Mouse (Mus musculus): ENCODE measurements around the gene Tnfsfm13.
A peak's percentile ranks its signal among the peaks of the same experiment; 100 is the strongest.
"Not testable (repeated sequence)": the region's sequence is repeated elsewhere in the genome, so short reads cannot be mapped to it uniquely, and the experiment has no call there.

The Tnfsfm13 gene

GRCm38 (mm10) chr11:69704613-69705010 lies 8.7 kb upstream of the Tnfsfm13 start:
- no peak for DNase-seq (ENCODE audit: low read depth)

- DNase-seq (ENCODE audit: low read depth) = no peak
These were observed 8.1 kb upstream of the Tnfsfm13 start for GRCm38 (mm10) chr11:69703814-69704612.

GRCm38 (mm10) chr11:69703381-69703780 lies 7.5 kb upstream of the Tnfsfm13 start:
- not testable (repeated sequence) for DNase-seq (ENCODE audit: low read depth)

GRCm38 (mm10) chr11:69702886-69703285 lies 7.0 kb upstream of the Tnfsfm13 start:
- DNase-seq (ENCODE audit: low read depth) = not testable (repeated sequence)

- no peak for DNase-seq (ENCODE audit: low read depth)
These were observed 3.7 kb upstream of the Tnfsfm13 start for GRCm38 (mm10) chr11:69699595-69699994.

- no peak for DNase-seq (ENCODE audit: low read depth)
These were observed 2.7 kb upstream of the Tnfsfm13 start for GRCm38 (mm10) chr11:69698574-69698973.

GRCm38 (mm10) chr11:69697396-69697795 lies 1.5 kb upstream of the Tnfsfm13 start:
- no peak for DNase-seq (ENCODE audit: low read depth)

GRCm38 (mm10) chr11:69695046-69695360 lies 895 bp downstream of the Tnfsfm13 start:
- no peak for DNase-seq (ENCODE audit: low read depth)

GRCm38 (mm10) chr11:69693421-69693965 lies 2.4 kb downstream of the Tnfsfm13 start:
- DNase-seq (ENCODE audit: low read depth) = no peak

- no peak for DNase-seq (ENCODE audit: low read depth)
These were observed 3.0 kb downstream of the Tnfsfm13 start for GRCm38 (mm10) chr11:69692863-69693262.

GRCm38 (mm10) chr11:69692196-69692811 lies 3.6 kb downstream of the Tnfsfm13 start:
- no peak for DNase-seq (ENCODE audit: low read depth)

- no peak for DNase-seq (ENCODE audit: low read depth)
These were observed 6.0 kb downstream of the Tnfsfm13 start for GRCm38 (mm10) chr11:69689891-69690290.

GRCm38 (mm10) chr11:69687061-69687460 lies 8.8 kb downstream of the Tnfsfm13 start:
- DNase-seq (ENCODE audit: low read depth) = no peak

GRCm38 (mm10) chr11:69686377-69686776 lies 9.5 kb downstream of the Tnfsfm13 start:
- DNase-seq (ENCODE audit: low read depth) = peak; percentile 68

GRCm38 (mm10) chr11:69685526-69686148 lies 10.3 kb downstream of the Tnfsfm13 start, which contains the start of gene Tnfsf13:
Gene Tnfsf13 (minus strand): TSS chr11:69685784.
- peak; percentile 81 for DNase-seq (ENCODE audit: low read depth)

GRCm38 (mm10) chr11:69684936-69685335 lies 11.0 kb downstream of the Tnfsfm13 start:
- DNase-seq (ENCODE audit: low read depth) = no peak

GRCm38 (mm10) chr11:69684128-69684745 lies 11.7 kb downstream of the Tnfsfm13 start:
- no peak for DNase-seq (ENCODE audit: low read depth)

GRCm38 (mm10) chr11:69683576-69683975 lies 12.3 kb downstream of the Tnfsfm13 start:
- DNase-seq (ENCODE audit: low read depth) = no peak

GRCm38 (mm10) chr11:69682840-69683533 lies 12.9 kb downstream of the Tnfsfm13 start:
- peak; percentile 95 for DNase-seq (ENCODE audit: low read depth)

- DNase-seq (ENCODE audit: low read depth) = no peak
These were observed 13.6 kb downstream of the Tnfsfm13 start for GRCm38 (mm10) chr11:69682209-69682839.

Data from NIH3T3 (cell line).